Mouse (Mus musculus) forebrain, embryonic 10.5 days (tissue): ENCODE results near the gene Olfr1061. TPM values are rescaled to one million over a fixed set of nuclear protein-coding genes. Genes with fewer than 3 reads are reported as not detected.

Experiments
- polyA plus RNA-seq: library from polyadenylated mRNA; unstranded; fragments of >200 nt; fragmentation: Nextera tagmentation; extraction: Ambion mirVana; gene quantifications from 2 replicates; pipeline ENCODE4 v1.2.1, GENCODE M21; 2016

Olfr1061 gene
- polyA plus RNA-seq, 1 experiment from 2014 or later = not detected

Other genes starting within 250 kb of the Olfr1061 start
- not detected in 2 replicates for gene Olfr1043, start 246.5 kb downstream of the Olfr1061 start, polyA plus RNA-seq
- not detected in 2 replicates for gene Olfr1044, start 236.2 kb downstream of the Olfr1061 start, polyA plus RNA-seq
- not detected in 2 replicates for gene Olfr52, start 228.4 kb downstream of the Olfr1061 start, polyA plus RNA-seq
- not detected in 2 replicates for gene Olfr1045, start 211.0 kb downstream of the Olfr1061 start, polyA plus RNA-seq
- gene Olfr1046, start 194.7 kb downstream of the Olfr1061 start, polyA plus RNA-seq = not detected in 2 replicates
- gene Olfr1047, start 182.6 kb downstream of the Olfr1061 start, polyA plus RNA-seq = not detected in 2 replicates
- not detected in 2 replicates for gene Olfr1048, start 173.8 kb downstream of the Olfr1061 start, polyA plus RNA-seq
- gene Olfr1049, start 155.7 kb downstream of the Olfr1061 start, polyA plus RNA-seq = not detected in 2 replicates
- gene Olfr1051, start 135.0 kb downstream of the Olfr1061 start, polyA plus RNA-seq = not detected in 2 replicates
- gene Olfr1052, start 121.6 kb downstream of the Olfr1061 start, polyA plus RNA-seq = not detected in 2 replicates
- gene Olfr1053, start 98.8 kb downstream of the Olfr1061 start, polyA plus RNA-seq = not detected in 2 replicates
- gene Olfr1054, start 78.6 kb downstream of the Olfr1061 start, polyA plus RNA-seq = not detected in 2 replicates
- gene Olfr1055, start 63.8 kb downstream of the Olfr1061 start, polyA plus RNA-seq = not detected in 2 replicates
- gene Olfr1056, start 51.6 kb downstream of the Olfr1061 start, polyA plus RNA-seq = not detected in 2 replicates
- gene Olfr1057, start 35.7 kb downstream of the Olfr1061 start, polyA plus RNA-seq = not detected in 2 replicates
- gene Olfr1058, start 25.5 kb downstream of the Olfr1061 start, polyA plus RNA-seq = not detected in 2 replicates
- gene Olfr1062, start 12.7 kb upstream of the Olfr1061 start, polyA plus RNA-seq = not detected in 2 replicates
- gene Olfr1065, start 36.5 kb upstream of the Olfr1061 start, polyA plus RNA-seq = not detected in 2 replicates
- not detected in 2 replicates for gene Olfr1066, start 42.2 kb upstream of the Olfr1061 start, polyA plus RNA-seq
- gene Olfr228, start 73.3 kb upstream of the Olfr1061 start, polyA plus RNA-seq = not detected in 2 replicates
- not detected in 2 replicates for gene Olfr1076, start 94.4 kb upstream of the Olfr1061 start, polyA plus RNA-seq
- gene Olfr1079, start 128.4 kb upstream of the Olfr1061 start, polyA plus RNA-seq = not detected in 2 replicates
- gene Olfr1080, start 144.2 kb upstream of the Olfr1061 start, polyA plus RNA-seq = not detected in 2 replicates
- gene Olfr1082, start 184.9 kb upstream of the Olfr1061 start, polyA plus RNA-seq = not detected in 2 replicates
- not detected in 2 replicates for gene Olfr1084, start 225.7 kb upstream of the Olfr1061 start, polyA plus RNA-seq
- not detected in 2 replicates for gene Olfr1085, start 248.0 kb upstream of the Olfr1061 start, polyA plus RNA-seq